Mouse (Mus musculus) hindbrain, embryonic 11.5 days (tissue): ENCODE data around the gene Arhgap8. TPM values are rescaled to one million over a fixed set of nuclear protein-coding genes. Genes with fewer than 3 reads are reported as not detected.

Experiments used
- ATAC-seq: fragments of 200-750 bp; cut with Nextera tagmentation; 2 replicates; pipeline ENCODE4 v1.8.0; 2017; ENCODE audit warnings: mild to moderate bottlenecking, moderate TSS enrichment, moderate library complexity; ENCODE audit not compliant: low FRiP score
- DNase-seq: peaks from one replicate; pipeline ENCODE4 v3.0.0-alpha.2; 2015; ENCODE audit warnings: low spot score
- H3K27ac ChIP-seq: fragments of 300-500 bp; sonication (generic); 2 replicates; pipeline ENCODE4 v1.5.1; 2014; ENCODE audit warnings: mild to moderate bottlenecking, low read depth, low read length
- H3K27me3 ChIP-seq: fragments of 300-500 bp; sonication (generic); 2 replicates; pipeline ENCODE4 v1.6.1; 2014; ENCODE audit warnings: mild to moderate bottlenecking, low read length, moderate library complexity, mixed read lengths; ENCODE audit not compliant: control insufficient read depth, insufficient read depth
- H3K36me3 ChIP-seq: fragments of 300-500 bp; sonication (generic); 2 replicates; pipeline ENCODE4 v1.6.1; 2014; ENCODE audit warnings: mild to moderate bottlenecking, low read length, moderate library complexity, mixed read lengths; ENCODE audit not compliant: control insufficient read depth, insufficient read depth
- H3K4me1 ChIP-seq: fragments of 300-500 bp; sonication (generic); replicated peaks from 2 replicates; pipeline ENCODE4 v1.6.1; 2014; ENCODE audit warnings: low read length, mixed read lengths; ENCODE audit not compliant: control insufficient read depth, insufficient read depth
- H3K4me2 ChIP-seq: fragments of 300-500 bp; sonication (generic); replicated peaks from 2 replicates; pipeline ENCODE4 v1.6.1; 2014; ENCODE audit warnings: mild to moderate bottlenecking, low read depth, low read length
- H3K4me3 ChIP-seq: fragments of 300-500 bp; sonication (generic); 2 replicates; pipeline ENCODE4 v1.5.1; 2014; ENCODE audit warnings: low read depth, low read length
- H3K9ac ChIP-seq: fragments of 300-500 bp; sonication (generic); 2 replicates; pipeline ENCODE4 v1.6.1; 2014; ENCODE audit warnings: low read depth, low read length
- H3K9me3 ChIP-seq: fragments of 300-500 bp; sonication (generic); 2 replicates; pipeline ENCODE4 v1.6.1; 2016; ENCODE audit warnings: low read length; ENCODE audit not compliant: control insufficient read depth
- WGBS: fragments of 180-500 bp; shearing (Covaris S2); extraction: QIAGEN DNeasy Blood & Tissue Kit; methylation state at CpG from one replicate; pipeline ENCODE4 v1.1.7; 2014; 5-methylcytosine and 5-hydroxymethylcytosine counted together
- polyA plus RNA-seq: library from polyadenylated mRNA; unstranded; fragments of >200 nt; fragmentation: Nextera tagmentation; extraction: Ambion mirVana; gene quantifications from 2 replicates; pipeline ENCODE4 v1.2.1, GENCODE M21; 2014

The Arhgap8 gene
- polyA plus RNA-seq, 1 experiment from 2014 or later: 2.9 TPM

DNA sequence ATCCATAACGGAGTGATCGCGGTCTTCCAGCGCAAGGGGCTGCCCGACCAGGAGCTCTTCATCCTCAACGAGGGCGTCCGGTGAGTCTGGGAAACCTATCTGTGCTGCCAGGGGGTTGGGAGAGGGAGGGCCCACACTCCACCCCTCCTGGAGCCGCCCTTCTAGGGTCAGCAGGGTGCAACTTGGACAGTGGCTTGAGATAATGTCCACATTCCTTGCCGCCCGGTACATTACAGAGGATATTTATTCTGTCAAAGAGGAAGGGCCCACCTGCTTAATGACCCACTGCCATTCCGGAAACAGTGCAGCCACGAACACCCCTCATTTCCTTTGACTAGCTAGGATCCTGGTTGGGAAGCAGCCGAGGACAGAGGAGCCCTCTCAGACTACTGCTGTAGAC lies 31.9 kb upstream of the Arhgap8 start:
- Histone ChIP-seq H3K27me3 (no peaks in the 10 kb centered on the region), H3K27ac (no peak overlapping the region), H3K4me3 (no peak overlapping the region), H3K36me3 (no peaks in the 10 kb centered on the region), H3K4me1 (no peaks in the 10 kb centered on the region), H3K9me3 (no peaks in the 10 kb centered on the region), H3K9ac (no peak overlapping the region), H3K4me2 (no peak overlapping the region)
- 79% methylated on average over 14 of the region's 14 CpGs for WGBS
- DNase-seq (no peak), ATAC-seq (no peak)

GRCm38 (mm10) chr15:84689356-84689755 lies 30.5 kb upstream of the Arhgap8 start:
- ATAC-seq (no peak), DNase-seq (no peak)
- H3K4me3 ChIP-seq: no peak overlapping the region
- H3K27ac ChIP-seq: no peak overlapping the region
- H3K4me2 ChIP-seq: no peak overlapping the region
- 88% methylated on average over 6 of the region's 6 CpGs for WGBS
- H3K9ac ChIP-seq: no peak overlapping the region
- no peaks in the 10 kb centered on the region for H3K36me3 ChIP-seq
- no peaks in the 10 kb centered on the region for H3K27me3 ChIP-seq
- H3K4me1 ChIP-seq: no peaks in the 10 kb centered on the region
- H3K9me3 ChIP-seq: no peaks in the 10 kb centered on the region

- Histone ChIP-seq H3K4me2 (no peak overlapping the region), H3K4me1 (no peaks in the 10 kb centered on the region), H3K9me3 (no peaks in the 10 kb centered on the region), H3K27ac (no peak overlapping the region), H3K36me3 (no peaks in the 10 kb centered on the region), H3K4me3 (no peak overlapping the region), H3K27me3 (no peaks in the 10 kb centered on the region), H3K9ac (no peak overlapping the region)
- ATAC-seq (no peak), DNase-seq (no peak)
- WGBS: 95% methylated on average over 6 of the region's 6 CpGs
These were observed 28.3 kb upstream of the Arhgap8 start for GRCm38 (mm10) chr15:84691513-84691912.

- H3K4me1 ChIP-seq: no peaks in the 10 kb centered on the region
- H3K27me3 ChIP-seq: no peaks in the 10 kb centered on the region
- H3K36me3 ChIP-seq: no peaks in the 10 kb centered on the region
- no peak for ATAC-seq
- H3K27ac ChIP-seq: no peak overlapping the region
- no peak for DNase-seq
- H3K9ac ChIP-seq: no peak overlapping the region
- no peaks in the 10 kb centered on the region for H3K9me3 ChIP-seq
- WGBS: 92% methylated on average over 7 of the region's 7 CpGs
- no peak overlapping the region for H3K4me2 ChIP-seq
- no peak overlapping the region for H3K4me3 ChIP-seq
These were observed 27.2 kb upstream of the Arhgap8 start for GRCm38 (mm10) chr15:84692645-84693044.

- Histone ChIP-seq H3K9me3 (no peaks in the 10 kb centered on the region), H3K27me3 (no peaks in the 10 kb centered on the region), H3K4me2 (no peak overlapping the region), H3K4me3 (no peak overlapping the region), H3K27ac (no peak overlapping the region), H3K36me3 (no peaks in the 10 kb centered on the region), H3K4me1 (no peaks in the 10 kb centered on the region), H3K9ac (no peak overlapping the region)
- ATAC-seq (no peak), DNase-seq (no peak)
- 83% methylated on average over 4 of the region's 4 CpGs for WGBS
These were observed 23.8 kb upstream of the Arhgap8 start for GRCm38 (mm10) chr15:84696021-84696420.

DNA sequence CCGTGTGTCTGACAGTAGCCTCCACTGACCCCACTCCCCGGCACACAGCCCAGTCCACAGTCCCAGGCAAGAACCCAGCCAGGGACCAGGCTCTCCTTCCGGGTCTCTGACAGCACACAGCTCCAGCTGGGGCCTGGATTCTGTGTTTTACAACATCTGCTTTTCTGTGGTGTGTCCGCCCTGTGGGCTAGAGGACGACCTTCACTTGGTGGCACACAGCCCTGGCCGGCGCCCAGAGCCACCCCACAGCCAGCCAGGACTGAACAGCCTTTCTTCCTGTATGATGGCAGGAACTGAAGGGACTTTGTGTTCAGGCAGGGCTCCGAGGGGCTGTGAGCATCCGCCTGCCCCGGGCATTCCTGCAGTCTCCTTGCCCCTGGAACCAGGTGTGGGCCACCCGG lies 22.2 kb upstream of the Arhgap8 start:
- no peak overlapping the region for H3K9ac ChIP-seq
- no peak for DNase-seq

GRCm38 (mm10) chr15:84698189-84698588 lies 21.7 kb upstream of the Arhgap8 start:
- no peak overlapping the region for H3K4me3 ChIP-seq
- H3K4me2 ChIP-seq: no peak overlapping the region
- ATAC-seq (no peak), DNase-seq (no peak)
- no peak overlapping the region for H3K27ac ChIP-seq
- no peaks in the 10 kb centered on the region for H3K27me3 ChIP-seq
- no peak overlapping the region for H3K9ac ChIP-seq
- WGBS: 84% methylated on average over 2 of the region's 2 CpGs
- H3K9me3 ChIP-seq: no peaks in the 10 kb centered on the region
- H3K36me3 ChIP-seq: no peaks in the 10 kb centered on the region
- H3K4me1 ChIP-seq: no peaks in the 10 kb centered on the region

More for the DNA sequence above, 22.2 kb upstream of the Arhgap8 start:
- WGBS: 79% methylated on average over 11 of the region's 11 CpGs
- H3K27ac ChIP-seq: no peak overlapping the region
- ATAC-seq: no peak
- H3K36me3 ChIP-seq: no peaks in the 10 kb centered on the region
- no peaks in the 10 kb centered on the region for H3K9me3 ChIP-seq
- H3K4me2 ChIP-seq: no peak overlapping the region
- no peaks in the 10 kb centered on the region for H3K4me1 ChIP-seq
- H3K27me3 ChIP-seq: no peaks in the 10 kb centered on the region
- no peak overlapping the region for H3K4me3 ChIP-seq

GRCm38 (mm10) chr15:84700147-84700794 lies 19.6 kb upstream of the Arhgap8 start:
- Histone ChIP-seq H3K27ac (no peak overlapping the region), H3K4me3 (no peak overlapping the region), H3K9me3 (no peaks in the 10 kb centered on the region), H3K4me1 (no peaks in the 10 kb centered on the region), H3K4me2 (no peak overlapping the region), H3K9ac (no peak overlapping the region), H3K36me3 (no peaks in the 10 kb centered on the region), H3K27me3 (no peaks in the 10 kb centered on the region)
- DNase-seq: peak; percentile 84
- no peak for ATAC-seq
- 56% methylated on average over 6 of the region's 6 CpGs for WGBS

DNA sequence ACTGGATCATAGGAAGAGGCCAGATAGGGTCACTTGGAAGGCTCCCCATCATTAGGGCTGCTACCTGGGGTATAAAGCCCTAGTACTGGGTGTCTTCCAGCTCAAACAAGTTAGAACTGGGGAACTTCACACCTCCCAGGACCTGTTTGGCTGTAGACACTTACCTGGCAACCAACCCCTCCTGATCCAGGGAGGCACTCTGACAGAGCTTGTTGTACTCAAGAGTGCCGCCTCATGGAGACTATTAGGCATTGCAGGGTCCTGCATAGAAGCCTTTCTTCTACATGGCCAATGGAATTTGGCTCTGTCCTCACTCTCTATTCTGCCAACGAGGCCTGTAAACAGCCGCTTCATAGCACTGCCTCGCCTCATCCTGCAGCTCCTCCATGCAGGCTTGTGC lies 17.9 kb upstream of the Arhgap8 start:
- WGBS: 32% methylated on average over 4 of the region's 4 CpGs
- H3K27ac ChIP-seq: no peak overlapping the region
- DNase-seq: peak; percentile 61
- ATAC-seq: no peak
- no peak overlapping the region for H3K4me3 ChIP-seq
- no peak overlapping the region for H3K9ac ChIP-seq
- H3K4me2 ChIP-seq: no peak overlapping the region
- H3K4me1 ChIP-seq: no peaks in the 10 kb centered on the region
- H3K36me3 ChIP-seq: no peaks in the 10 kb centered on the region
- no peaks in the 10 kb centered on the region for H3K9me3 ChIP-seq
- no peaks in the 10 kb centered on the region for H3K27me3 ChIP-seq
